Mouse (Mus musculus) T-cell, adult 2 months (primary cell): ENCODE measurements around the gene Ptcra.
"Not testable (repeated sequence)": the region's sequence is repeated elsewhere in the genome, so short reads cannot be mapped to it uniquely, and the experiment has no call there.

ENCODE experiments used
- DNase-seq: peaks from one replicate; pipeline ENCODE4 v3.0.0; 2022; ENCODE audit warnings: low spot score

The Ptcra gene

DNA sequence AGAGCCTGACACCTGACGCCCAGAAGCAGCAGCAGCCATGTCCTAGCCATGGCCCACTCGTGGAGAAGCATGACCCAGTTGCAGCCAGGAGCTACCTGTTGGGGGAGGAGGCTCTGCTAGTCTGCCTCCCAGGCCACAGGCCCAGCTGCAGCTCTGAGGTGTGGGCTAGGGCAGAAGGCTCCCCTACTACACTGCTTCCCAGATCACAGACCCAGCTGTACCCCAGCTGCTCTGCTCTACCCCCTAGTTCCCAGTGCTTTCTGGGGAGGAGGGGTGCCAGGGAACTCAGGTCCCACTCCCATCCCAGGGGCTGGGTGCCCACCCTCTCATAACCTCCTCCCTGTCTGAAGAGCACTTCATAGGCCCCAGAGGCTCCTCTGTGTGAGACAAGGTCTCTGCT lies at the start of gene Ptcra:
Gene Ptcra, minus strand, starts transcription at position 169 of the 400 bp plus-strand sequence.
- no peak for DNase-seq

GRCm38 (mm10) chr17:46812442-46812841 lies 48.9 kb upstream of the Ptcra start:
- DNase-seq = no peak

- DNase-seq = no peak
Observed at GRCm38 (mm10) chr17:46810672-46811071, 47.2 kb upstream of the Ptcra start.

DNA sequence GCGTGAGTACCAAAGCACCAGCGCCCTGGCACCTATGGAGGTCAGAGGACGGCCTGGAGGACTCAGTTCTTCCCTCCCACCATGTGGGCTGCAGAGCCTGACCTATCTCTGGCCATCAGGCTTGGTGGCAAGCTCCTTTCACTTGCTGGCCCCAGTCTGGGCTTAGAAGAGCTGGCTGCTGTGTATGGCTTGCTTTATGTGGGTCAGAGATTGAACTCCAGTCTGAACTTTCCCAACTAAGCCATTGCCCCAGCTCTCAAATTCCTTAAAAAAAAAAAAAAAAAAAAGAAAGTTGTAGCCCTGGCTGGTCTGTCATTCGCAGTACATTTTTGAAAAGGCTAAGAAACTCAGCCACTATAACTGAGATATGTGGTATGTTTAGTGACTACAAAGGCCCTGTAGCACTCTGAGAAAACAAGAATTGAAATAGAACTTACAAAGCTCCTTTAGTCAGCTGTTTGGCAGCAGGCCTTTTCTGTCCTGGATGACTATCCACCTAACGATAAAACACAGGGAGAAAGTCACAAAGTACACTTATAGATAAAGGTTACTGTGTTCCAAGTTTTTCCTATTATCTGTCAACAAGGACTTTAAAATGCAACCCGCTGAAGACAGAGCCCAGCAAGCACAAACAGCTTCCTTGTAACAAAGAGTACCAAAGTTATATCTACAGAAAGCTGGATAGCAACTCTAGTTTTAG lies 45.8 kb upstream of the Ptcra start:
- no peak for DNase-seq

DNA sequence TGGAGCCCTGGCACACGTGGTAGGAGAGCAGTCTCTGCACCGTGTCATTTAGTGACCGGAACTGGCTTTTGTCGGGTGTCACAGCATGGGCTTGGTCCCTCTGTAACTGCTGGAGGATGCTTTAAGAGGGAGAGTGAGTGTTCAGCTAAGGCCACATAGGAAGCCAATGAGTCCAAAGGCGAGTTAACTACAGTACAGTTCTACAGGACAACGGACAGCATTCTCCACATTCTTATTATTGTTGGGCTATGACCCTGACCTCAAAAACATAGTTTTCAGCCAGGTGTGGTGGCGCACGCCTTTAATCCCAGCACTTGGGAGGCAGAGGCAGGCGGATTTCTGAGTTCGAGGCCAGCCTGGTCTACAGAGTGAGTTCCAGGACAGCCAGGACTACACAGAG lies 44.9 kb upstream of the Ptcra start:
- no peak for DNase-seq

DNA sequence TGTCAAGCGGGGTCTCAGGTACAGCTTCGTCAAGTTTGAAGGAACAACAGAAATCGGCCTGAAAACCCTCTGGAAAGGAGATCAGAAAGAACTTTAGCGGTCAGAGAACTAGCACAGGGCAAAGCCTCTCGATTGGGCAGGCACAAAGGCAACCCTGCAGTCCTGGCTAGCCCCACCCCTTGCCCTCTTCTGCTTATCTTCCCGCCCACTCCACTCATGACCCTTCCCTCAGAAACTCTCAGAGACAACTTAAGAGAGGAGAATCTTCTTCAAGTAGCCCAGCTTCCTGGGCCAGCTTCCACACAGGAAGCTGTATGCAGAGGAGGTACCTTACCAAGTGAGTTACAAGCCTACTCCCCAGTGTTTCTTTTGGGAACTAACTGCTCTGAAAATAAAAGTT lies 38.2 kb upstream of the Ptcra start:
- no peak for DNase-seq

GRCm38 (mm10) chr17:46799680-46800079 lies 36.2 kb upstream of the Ptcra start:
- no peak for DNase-seq

DNA sequence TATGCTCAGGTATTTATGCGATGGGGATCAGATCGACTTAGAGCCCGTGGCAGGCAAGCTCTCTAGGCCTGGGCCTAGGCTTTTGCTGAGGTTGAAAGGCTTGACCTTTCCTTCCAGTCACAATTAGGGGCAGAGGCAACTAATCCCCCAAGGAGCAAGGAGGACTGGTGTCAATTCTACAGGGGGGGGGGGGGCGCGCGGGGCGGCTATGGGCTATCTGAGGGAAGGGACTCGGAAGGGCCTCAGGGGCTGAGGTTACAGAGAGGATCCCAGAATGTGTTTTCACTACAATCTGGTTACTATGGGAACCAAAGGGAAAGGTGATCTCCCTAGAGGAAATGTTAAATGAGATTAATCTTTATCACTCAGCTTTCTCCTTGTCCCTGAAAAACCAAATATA lies 33.9 kb upstream of the Ptcra start:
- no peak for DNase-seq

GRCm38 (mm10) chr17:46796743-46797142 lies 33.2 kb upstream of the Ptcra start:
- DNase-seq = no peak

- DNase-seq = no peak
Observed at GRCm38 (mm10) chr17:46792963-46793362, 29.5 kb upstream of the Ptcra start.

GRCm38 (mm10) chr17:46787974-46788373 lies 24.5 kb upstream of the Ptcra start:
- not testable (repeated sequence) for DNase-seq

DNA sequence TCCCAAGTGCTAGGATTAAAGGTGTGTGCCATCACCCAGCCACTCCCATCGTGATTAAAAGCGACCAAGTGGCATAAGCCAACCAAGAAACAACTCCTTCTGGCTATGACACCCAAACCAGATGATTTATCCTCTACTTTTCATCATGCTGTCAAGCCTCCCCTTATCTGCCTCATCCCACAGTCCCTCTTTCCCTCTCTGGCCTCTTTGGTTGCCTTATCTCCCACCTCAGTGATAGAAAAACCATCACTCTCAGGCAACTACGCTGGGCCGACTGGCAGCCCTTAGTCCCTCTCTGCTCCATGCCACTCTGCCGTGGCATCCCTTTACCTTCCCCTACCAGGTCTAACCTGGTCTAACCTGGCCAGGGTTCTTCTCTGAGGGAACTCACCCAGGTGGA lies 23.4 kb upstream of the Ptcra start:
- no peak for DNase-seq

DNA sequence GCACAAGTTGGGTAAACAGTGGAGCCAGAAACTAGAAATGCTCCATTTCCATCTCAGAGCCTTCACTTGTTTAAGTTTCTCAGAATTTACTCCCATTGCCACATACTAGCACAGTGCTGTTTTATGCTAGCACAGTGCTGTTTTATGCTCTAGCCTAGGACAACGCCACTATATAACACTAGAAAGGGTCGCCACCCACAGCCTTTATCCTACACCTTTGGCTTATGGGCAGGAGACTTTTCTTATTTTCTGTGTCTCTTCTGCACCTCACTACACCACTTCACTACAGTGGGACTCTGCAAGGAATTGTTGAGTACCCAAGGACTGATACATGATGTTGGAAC lies 19.7 kb upstream of the Ptcra start:
- no peak for DNase-seq

DNA sequence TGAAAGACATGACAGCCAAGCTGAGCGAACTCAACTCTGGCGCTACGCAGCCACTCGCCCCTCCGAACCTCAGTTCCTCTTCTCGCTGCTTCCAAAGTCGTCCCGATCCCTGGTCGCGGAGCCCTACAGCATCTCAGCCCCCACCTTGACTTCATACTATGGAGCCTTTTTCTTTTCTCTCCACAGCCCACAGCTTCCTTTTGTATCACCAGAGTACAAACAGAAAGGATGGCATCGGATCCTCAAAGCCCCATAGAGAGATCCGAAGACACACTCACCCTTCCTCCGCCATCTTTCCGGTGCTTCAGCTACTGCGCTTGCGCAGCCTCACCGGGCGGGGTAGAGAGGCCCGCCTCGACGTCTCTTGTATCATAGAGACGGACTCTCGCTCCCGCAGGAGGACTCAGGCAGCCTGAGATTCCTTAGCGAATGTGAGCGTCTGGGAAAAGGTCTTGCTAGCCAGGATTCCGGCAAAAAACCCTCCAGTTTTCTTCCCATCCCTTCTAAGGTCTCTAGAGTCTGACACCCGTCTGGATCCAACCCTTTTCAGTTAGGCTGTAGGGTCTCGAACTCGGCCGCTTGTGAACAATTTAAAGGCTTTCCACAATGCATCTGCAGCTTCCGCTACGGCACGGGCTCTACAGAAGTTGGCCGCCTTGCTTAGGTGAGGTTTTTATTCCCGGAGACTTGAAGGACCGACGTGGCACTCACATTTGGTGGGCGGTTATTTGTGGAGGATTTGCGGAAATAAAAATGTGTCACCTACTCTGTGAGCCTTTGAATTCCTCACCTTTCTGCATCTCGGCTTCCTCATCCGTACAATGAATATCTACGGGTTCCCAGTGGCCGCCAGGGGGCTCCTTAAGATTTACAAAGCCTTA lies 19.1 kb upstream of the Ptcra start, which contains the start of gene Rpl7l1:
Gene Rpl7l1, minus strand, starts transcription at position 332 of the 881 bp plus-strand sequence.
- peak; percentile 93 for DNase-seq

DNA sequence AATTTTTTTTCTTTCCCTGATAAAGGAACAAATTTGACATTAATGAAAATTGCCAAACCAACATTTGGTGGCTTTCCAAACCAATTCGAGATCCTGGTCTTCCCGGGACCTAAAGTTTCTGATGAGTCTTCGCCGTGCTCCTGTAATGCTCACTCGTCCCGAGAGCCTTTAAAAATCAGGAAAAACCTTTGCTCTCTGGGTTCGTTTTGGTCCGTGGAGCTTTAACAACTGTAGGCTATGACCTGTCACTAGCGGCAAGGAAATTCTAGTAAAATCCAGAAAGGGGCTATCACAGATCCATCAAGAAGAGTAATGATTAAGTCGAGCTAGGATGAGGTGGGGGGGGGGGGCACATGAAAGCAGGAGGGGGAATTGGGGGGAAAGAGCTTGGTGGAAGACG lies 18.4 kb upstream of the Ptcra start:
- DNase-seq = no peak

DNA sequence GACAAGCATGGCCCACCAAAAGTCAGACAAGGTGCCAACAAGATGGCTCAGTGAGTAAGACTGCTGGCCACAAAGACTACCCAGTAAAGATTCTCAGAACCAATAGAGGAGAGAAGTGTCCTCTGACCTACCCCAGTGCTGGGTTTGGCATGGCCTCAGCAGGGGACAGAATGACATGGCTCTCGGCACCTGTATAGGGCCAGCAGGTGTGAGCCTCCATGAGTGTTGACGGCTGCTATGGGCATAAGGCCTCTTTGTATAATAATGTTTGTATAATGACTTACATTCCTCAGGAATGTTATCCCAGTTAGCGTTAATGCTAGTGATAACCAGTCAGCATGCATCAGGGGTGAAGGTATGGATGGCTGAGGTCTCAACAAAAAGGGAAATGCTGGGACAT lies 12.6 kb upstream of the Ptcra start:
- DNase-seq = no peak

GRCm38 (mm10) chr17:46775070-46775469 lies 11.6 kb upstream of the Ptcra start:
- no peak for DNase-seq

DNA sequence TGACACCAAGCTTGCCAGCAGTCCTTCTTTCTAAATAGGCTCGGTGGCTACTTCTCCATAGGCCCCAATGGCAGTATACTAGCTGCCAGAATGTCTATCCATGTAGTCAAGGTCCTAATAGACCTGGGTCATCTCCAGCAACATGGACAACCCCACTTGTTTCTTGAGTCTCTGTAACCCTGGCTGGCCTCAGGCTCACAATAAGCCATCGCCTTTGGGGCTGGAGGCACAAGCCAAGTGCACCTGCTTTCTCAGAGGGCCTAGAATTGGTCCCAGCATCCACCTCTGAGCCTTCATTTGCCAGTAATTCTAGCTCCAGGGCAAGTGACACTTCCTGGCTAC lies 10.6 kb upstream of the Ptcra start:
- no peak for DNase-seq

DNA sequence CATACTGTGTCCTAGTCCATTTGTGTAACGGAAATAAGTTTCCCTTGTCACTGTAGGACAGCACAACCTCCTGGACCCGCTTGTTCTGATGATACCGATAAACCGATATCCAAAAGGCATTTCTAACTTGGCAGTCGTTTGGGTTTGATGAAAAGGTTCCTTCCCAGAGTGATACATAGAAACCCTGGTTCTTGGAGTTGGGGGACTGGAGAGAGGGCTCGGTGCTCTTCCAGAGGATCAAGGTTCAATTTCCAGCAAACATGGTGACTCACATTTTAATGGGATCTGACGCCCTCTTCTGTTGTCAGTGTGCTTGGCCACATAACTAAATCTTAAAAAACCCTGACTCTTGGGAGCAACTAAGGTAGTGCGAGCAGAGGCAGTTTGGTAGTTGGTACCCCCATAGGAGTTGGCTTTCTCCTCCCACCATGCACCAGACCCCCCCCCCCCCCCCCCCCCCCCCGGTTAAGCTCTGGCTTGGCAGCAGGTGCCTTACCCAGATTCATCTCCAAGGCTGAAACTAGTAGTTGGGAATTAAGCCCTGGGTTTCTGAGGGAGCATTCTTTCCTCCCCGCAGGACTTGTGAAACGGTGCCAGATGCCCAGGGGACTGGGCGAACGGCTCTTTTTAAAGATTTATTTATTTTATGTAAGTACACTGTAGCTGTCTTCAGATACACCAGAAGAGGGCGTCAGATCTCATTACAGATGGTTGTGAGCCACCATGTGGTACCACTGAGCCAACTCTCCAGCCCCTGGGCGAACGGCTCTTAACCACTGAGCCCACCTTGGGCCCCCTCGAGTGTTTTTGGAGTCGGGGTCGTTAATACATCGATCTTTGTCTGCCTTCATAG lies 10.0 kb upstream of the Ptcra start:
- no peak for DNase-seq

- peak; percentile 78 for DNase-seq
Observed at GRCm38 (mm10) chr17:46772404-46773277, 9.1 kb upstream of the Ptcra start, which contains the start of gene 2310039H08Rik. Gene 2310039H08Rik (plus strand): TSS chr17:46772635.

GRCm38 (mm10) chr17:46772038-46772403 lies 8.5 kb upstream of the Ptcra start:
- DNase-seq = no peak

DNA sequence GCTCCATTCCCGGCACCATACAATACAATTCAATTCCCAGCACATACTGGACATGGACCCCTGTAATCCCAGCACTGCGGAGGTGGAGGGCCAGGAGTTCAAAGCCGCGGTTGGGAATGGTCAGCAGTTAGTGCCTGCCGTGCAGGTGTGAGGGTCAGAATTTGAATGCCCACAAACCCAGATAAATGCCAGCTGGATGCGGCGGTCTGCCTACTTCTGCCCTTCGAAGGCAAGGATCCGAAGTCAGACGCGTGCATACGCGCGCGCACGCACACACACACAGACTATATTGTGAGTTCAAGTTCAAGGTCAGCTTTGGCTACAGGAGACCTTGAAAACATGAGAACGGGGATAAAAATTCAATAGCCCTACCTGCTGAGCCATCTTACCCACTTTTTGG lies 8.1 kb upstream of the Ptcra start:
- DNase-seq = no peak
